Mouse (Mus musculus): ENCODE results near the gene Hip1.

- TF ChIP-seq CTCF (IDR thresholded peaks at IDR 0.05; ENCODE audit: low read depth, low read length) = no peak
- no peak for TF ChIP-seq POLR2A (IDR thresholded peaks at IDR 0.05; ENCODE audit: insufficient read depth, low read length)
- no peak for TF ChIP-seq EP300 (IDR thresholded peaks at IDR 0.05; ENCODE audit: insufficient read depth, low read depth, low read length)
Observed at GRCm38 (mm10) chr5:135368312-135368711, 176.6 kb downstream of the Hip1 start.

Data from ES-Bruce4 (cell line).